Mouse (Mus musculus): ENCODE measurements around the gene Ccdc183. TPM values are rescaled to one million over a fixed set of nuclear protein-coding genes. Genes with fewer than 3 reads are reported as not detected.

Gene Ccdc183
- polyA plus RNA-seq (2014; fragmentation: Nextera tagmentation; extraction: Ambion mirVana), result 0.08 and 0.12 TPM in 2 replicates

GRCm38 (mm10) chr2:25617578-25617977 lies at the start of gene Ccdc183:
TSS of gene Ccdc183 (minus strand) at chr2:25617678.
- Histone ChIP-seq H3K27me3 (replicated peaks; ENCODE audit: control insufficient read depth, insufficient read depth, low read length) (peaks cover 50% of the 10 kb centered on the region), H3K9ac (ENCODE audit: low read depth, low read length) (no peak within 1 kb of the TSS), H3K4me2 (no peak within 1 kb of the TSS), H3K4me1 (replicated peaks; ENCODE audit: control insufficient read depth, insufficient read depth, low read length) (peaks cover 7% of the 10 kb centered on the region; the same call in 1 of the 2 replicates), H3K27ac (ENCODE audit: low read depth, low read length) (no peak within 1 kb of the TSS), H3K36me3 (ENCODE audit: control insufficient read depth, insufficient read depth, low read length) (no peaks in the 10 kb centered on the region), H3K9me3 (ENCODE audit: control insufficient read depth, low read length) (no peaks in the 10 kb centered on the region), H3K4me3 (ENCODE audit: low read depth, low read length) (no peak within 1 kb of the TSS)
- DNase-seq (ENCODE audit: low spot score), result no peak
- no peak for ATAC-seq (replicated peaks; ENCODE audit: low FRiP score)
- WGBS, result 63% methylated on average over 3 of the region's 3 CpGs

DNA sequence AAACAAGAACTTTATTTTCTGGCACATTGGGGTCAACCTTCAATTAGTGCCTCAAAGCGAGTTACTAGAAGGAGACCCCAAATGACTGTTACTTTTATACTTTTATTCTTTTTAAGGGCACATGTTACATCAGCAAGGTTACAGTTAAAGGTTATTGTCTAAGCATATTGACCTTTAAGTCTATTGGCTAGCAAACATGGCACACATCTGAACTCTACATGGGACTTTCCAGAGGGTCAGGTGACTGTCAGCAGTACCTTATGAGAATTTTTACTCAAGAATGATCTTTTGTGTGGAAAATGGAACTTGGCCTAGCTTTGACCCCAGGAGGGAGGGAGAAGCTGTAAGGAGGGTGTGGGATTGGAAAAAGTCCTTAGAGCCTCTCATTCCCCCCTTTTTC lies 49.0 kb upstream of the Ccdc183 start:
- no peak for ATAC-seq (replicated peaks; ENCODE audit: low FRiP score)
- no peaks in the 10 kb centered on the region for H3K36me3 ChIP-seq (ENCODE audit: control insufficient read depth, insufficient read depth, low read length)
- H3K27ac ChIP-seq (ENCODE audit: low read depth, low read length), result no peak overlapping the region
- no peaks in the 10 kb centered on the region for H3K4me1 ChIP-seq (replicated peaks; ENCODE audit: control insufficient read depth, insufficient read depth, low read length)
- DNase-seq (ENCODE audit: low spot score), result no peak
- no peak overlapping the region for H3K4me3 ChIP-seq (ENCODE audit: low read depth, low read length)
- no peaks in the 10 kb centered on the region for H3K9me3 ChIP-seq (ENCODE audit: control insufficient read depth, low read length)
- WGBS, result 45% methylated on average over 1 of the region's 1 CpGs
- H3K9ac ChIP-seq (ENCODE audit: low read depth, low read length), result no peak overlapping the region
- H3K27me3 ChIP-seq (replicated peaks; ENCODE audit: control insufficient read depth, insufficient read depth, low read length), result no peaks in the 10 kb centered on the region
- no peak overlapping the region for H3K4me2 ChIP-seq

DNA sequence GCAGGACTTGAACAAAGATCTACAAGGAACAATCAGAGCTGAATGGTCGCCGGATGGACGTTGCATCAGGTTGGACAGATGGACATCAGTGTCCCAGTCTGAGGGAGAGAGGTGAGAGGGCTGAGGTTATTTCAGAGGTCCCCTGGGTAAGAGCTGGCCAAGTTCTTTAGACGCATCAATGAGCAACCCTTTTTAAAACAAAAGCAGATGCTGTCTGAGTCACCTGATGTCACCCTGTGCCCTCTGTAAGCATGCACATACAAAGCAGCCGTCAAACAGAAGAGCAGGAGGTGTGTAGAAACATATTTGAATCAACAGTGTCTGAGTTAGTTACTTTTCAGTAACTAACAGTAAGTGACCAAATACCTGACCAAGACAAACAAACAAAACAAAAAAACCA lies 46.6 kb upstream of the Ccdc183 start:
- no peak overlapping the region for H3K9ac ChIP-seq (ENCODE audit: low read depth, low read length)
- H3K4me3 ChIP-seq (ENCODE audit: low read depth, low read length), result no peak overlapping the region
- 85% methylated on average over 5 of the region's 5 CpGs for WGBS
- no peak overlapping the region for H3K4me2 ChIP-seq
- H3K27ac ChIP-seq (ENCODE audit: low read depth, low read length), result no peak overlapping the region
- no peaks in the 10 kb centered on the region for H3K27me3 ChIP-seq (replicated peaks; ENCODE audit: control insufficient read depth, insufficient read depth, low read length)
- no peaks in the 10 kb centered on the region for H3K36me3 ChIP-seq (ENCODE audit: control insufficient read depth, insufficient read depth, low read length)
- no peaks in the 10 kb centered on the region for H3K4me1 ChIP-seq (replicated peaks; ENCODE audit: control insufficient read depth, insufficient read depth, low read length)
- DNase-seq (ENCODE audit: low spot score), result no peak
- H3K9me3 ChIP-seq (ENCODE audit: control insufficient read depth, low read length), result no peaks in the 10 kb centered on the region
- no peak for ATAC-seq (replicated peaks; ENCODE audit: low FRiP score)

- H3K4me2 ChIP-seq, result no peak overlapping the region
- H3K4me3 ChIP-seq (ENCODE audit: low read depth, low read length), result no peak overlapping the region
- no peak for ATAC-seq (replicated peaks; ENCODE audit: low FRiP score)
- DNase-seq (ENCODE audit: low spot score), result no peak
- H3K9ac ChIP-seq (ENCODE audit: low read depth, low read length), result no peak overlapping the region
- no peak overlapping the region for H3K27ac ChIP-seq (ENCODE audit: low read depth, low read length)
- no peaks in the 10 kb centered on the region for H3K4me1 ChIP-seq (replicated peaks; ENCODE audit: control insufficient read depth, insufficient read depth, low read length)
- no peaks in the 10 kb centered on the region for H3K36me3 ChIP-seq (ENCODE audit: control insufficient read depth, insufficient read depth, low read length)
- no peaks in the 10 kb centered on the region for H3K9me3 ChIP-seq (ENCODE audit: control insufficient read depth, low read length)
- WGBS, result 66% methylated on average over 1 of the region's 1 CpGs
- H3K27me3 ChIP-seq (replicated peaks; ENCODE audit: control insufficient read depth, insufficient read depth, low read length), result no peaks in the 10 kb centered on the region
These were observed 46.0 kb upstream of the Ccdc183 start for GRCm38 (mm10) chr2:25663511-25663910.

GRCm38 (mm10) chr2:25661245-25661970 lies 43.9 kb upstream of the Ccdc183 start:
- Histone ChIP-seq H3K4me3 (ENCODE audit: low read depth, low read length) (no peak overlapping the region), H3K9me3 (ENCODE audit: control insufficient read depth, low read length) (no peaks in the 10 kb centered on the region)
- WGBS, result 83% methylated on average over 6 of the region's 6 CpGs

GRCm38 (mm10) chr2:25660279-25660678 lies 42.8 kb upstream of the Ccdc183 start:
- H3K36me3 ChIP-seq (ENCODE audit: control insufficient read depth, insufficient read depth, low read length), result no peaks in the 10 kb centered on the region
- DNase-seq (ENCODE audit: low spot score) (no peak), ATAC-seq (replicated peaks; ENCODE audit: low FRiP score) (no peak)
- no peak overlapping the region for H3K9ac ChIP-seq (ENCODE audit: low read depth, low read length)
- no peak overlapping the region for H3K27ac ChIP-seq (ENCODE audit: low read depth, low read length)
- H3K4me3 ChIP-seq (ENCODE audit: low read depth, low read length), result no peak overlapping the region
- H3K4me1 ChIP-seq (replicated peaks; ENCODE audit: control insufficient read depth, insufficient read depth, low read length), result no peaks in the 10 kb centered on the region
- no peaks in the 10 kb centered on the region for H3K9me3 ChIP-seq (ENCODE audit: control insufficient read depth, low read length)
- H3K27me3 ChIP-seq (replicated peaks; ENCODE audit: control insufficient read depth, insufficient read depth, low read length), result 0 out of 2 replicates have a peak, but pooled peaks cover under 1% of the 10 kb centered on the region
- 84% methylated on average over 8 of the region's 8 CpGs for WGBS
- H3K4me2 ChIP-seq, result no peak overlapping the region

More at GRCm38 (mm10) chr2:25661245-25661970, 43.9 kb upstream of the Ccdc183 start:
- H3K4me1 ChIP-seq (replicated peaks; ENCODE audit: control insufficient read depth, insufficient read depth, low read length), result no peaks in the 10 kb centered on the region
- H3K4me2 ChIP-seq, result no peak overlapping the region
- H3K36me3 ChIP-seq (ENCODE audit: control insufficient read depth, insufficient read depth, low read length), result no peaks in the 10 kb centered on the region
- no peaks in the 10 kb centered on the region for H3K27me3 ChIP-seq (replicated peaks; ENCODE audit: control insufficient read depth, insufficient read depth, low read length)
- H3K9ac ChIP-seq (ENCODE audit: low read depth, low read length), result no peak overlapping the region
- DNase-seq (ENCODE audit: low spot score), result no peak
- H3K27ac ChIP-seq (ENCODE audit: low read depth, low read length), result no peak overlapping the region
- no peak for ATAC-seq (replicated peaks; ENCODE audit: low FRiP score)

- no peak within 1 kb of the TSS for H3K4me3 ChIP-seq (ENCODE audit: low read depth, low read length)
- H3K36me3 ChIP-seq (ENCODE audit: control insufficient read depth, insufficient read depth, low read length), result no peaks in the 10 kb centered on the region
- no peak within 1 kb of the TSS for H3K9ac ChIP-seq (ENCODE audit: low read depth, low read length)
- ATAC-seq (replicated peaks; ENCODE audit: low FRiP score) (no peak), DNase-seq (ENCODE audit: low spot score) (no peak)
- no peak within 1 kb of the TSS for H3K4me2 ChIP-seq
- H3K9me3 ChIP-seq (ENCODE audit: control insufficient read depth, low read length), result no peaks in the 10 kb centered on the region
- no peaks in the 10 kb centered on the region for H3K4me1 ChIP-seq (replicated peaks; ENCODE audit: control insufficient read depth, insufficient read depth, low read length)
- H3K27me3 ChIP-seq (replicated peaks; ENCODE audit: control insufficient read depth, insufficient read depth, low read length), result 0 out of 2 replicates have a peak, but pooled peaks cover 3% of the 10 kb centered on the region
- H3K27ac ChIP-seq (ENCODE audit: low read depth, low read length), result no peak within 1 kb of the TSS
These were observed 40.2 kb upstream of the Ccdc183 start, which contains the start of gene Lcn5 for GRCm38 (mm10) chr2:25657652-25658051. TSS of gene Lcn5 (plus strand) at chr2:25657952.

DNA sequence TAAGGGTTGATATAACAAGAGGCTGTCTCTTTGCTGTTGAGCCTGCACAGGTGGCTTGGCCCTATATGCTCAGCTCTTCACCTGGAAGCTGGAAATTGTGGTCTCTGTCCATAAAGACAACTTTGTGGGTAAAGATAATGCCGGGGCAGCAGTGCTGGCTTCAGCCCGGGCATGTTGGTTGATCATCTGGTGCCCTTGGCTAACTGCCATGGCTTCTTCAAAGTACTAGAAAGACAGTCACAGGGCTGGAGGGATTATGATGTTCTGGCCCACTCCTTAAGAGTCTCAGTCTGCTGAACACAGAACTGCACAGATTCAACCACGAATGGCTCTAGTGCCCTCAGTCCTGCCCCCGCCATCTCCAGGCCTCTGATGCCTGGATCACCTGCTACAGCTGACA lies 39.8 kb upstream of the Ccdc183 start:
- ATAC-seq (replicated peaks; ENCODE audit: low FRiP score), result no peak
- Histone ChIP-seq H3K9ac (ENCODE audit: low read depth, low read length) (no peak overlapping the region), H3K9me3 (ENCODE audit: control insufficient read depth, low read length) (no peaks in the 10 kb centered on the region), H3K4me3 (ENCODE audit: low read depth, low read length) (no peak overlapping the region), H3K4me2 (no peak overlapping the region), H3K27me3 (replicated peaks; ENCODE audit: control insufficient read depth, insufficient read depth, low read length) (0 out of 2 replicates have a peak, but pooled peaks cover 3% of the 10 kb centered on the region), H3K4me1 (replicated peaks; ENCODE audit: control insufficient read depth, insufficient read depth, low read length) (no peaks in the 10 kb centered on the region), H3K27ac (ENCODE audit: low read depth, low read length) (no peak overlapping the region), H3K36me3 (ENCODE audit: control insufficient read depth, insufficient read depth, low read length) (no peaks in the 10 kb centered on the region)
- DNase-seq (ENCODE audit: low spot score), result no peak
- WGBS, result 82% methylated on average over 4 of the region's 4 CpGs

DNA sequence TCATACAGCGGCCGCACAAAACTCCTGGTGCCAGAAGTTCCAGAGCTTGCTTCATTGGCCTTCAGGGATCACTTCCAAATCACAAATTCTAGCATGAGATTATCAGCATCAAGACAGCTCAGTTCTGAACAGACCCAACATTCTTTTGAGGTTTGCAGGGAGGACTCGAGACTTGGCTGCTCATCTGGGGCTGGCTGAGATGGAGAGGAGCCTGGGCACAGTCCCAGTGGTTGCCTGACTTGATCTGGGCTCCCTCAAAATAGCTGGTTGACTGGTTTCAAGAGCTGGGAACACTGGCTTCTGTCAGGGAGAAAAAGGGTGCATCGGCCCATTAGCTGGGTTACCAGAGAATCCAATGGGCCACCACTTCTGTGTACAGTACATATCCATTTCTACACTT lies 39.2 kb upstream of the Ccdc183 start:
- H3K36me3 ChIP-seq (ENCODE audit: control insufficient read depth, insufficient read depth, low read length), result no peaks in the 10 kb centered on the region
- no peaks in the 10 kb centered on the region for H3K9me3 ChIP-seq (ENCODE audit: control insufficient read depth, low read length)
- DNase-seq (ENCODE audit: low spot score) (no peak), ATAC-seq (replicated peaks; ENCODE audit: low FRiP score) (no peak)
- no peaks in the 10 kb centered on the region for H3K4me1 ChIP-seq (replicated peaks; ENCODE audit: control insufficient read depth, insufficient read depth, low read length)
- WGBS, result 83% methylated on average over 4 of the region's 4 CpGs
- H3K27ac ChIP-seq (ENCODE audit: low read depth, low read length), result no peak overlapping the region
- H3K9ac ChIP-seq (ENCODE audit: low read depth, low read length), result no peak overlapping the region
- H3K4me2 ChIP-seq, result no peak overlapping the region
- 0 out of 2 replicates have a peak, but pooled peaks cover 3% of the 10 kb centered on the region for H3K27me3 ChIP-seq (replicated peaks; ENCODE audit: control insufficient read depth, insufficient read depth, low read length)
- no peak overlapping the region for H3K4me3 ChIP-seq (ENCODE audit: low read depth, low read length)

Measured in liver, embryonic 11.5 days (tissue).